Mouse (Mus musculus): ENCODE measurements at regions not wholly inside any gene's neighbourhood (a gene's known extent, or its start where the extent isn't known, plus 50 kb on each side); places are given as distances from the start of the nearest gene placed in this dataset.
"Not testable (repeated sequence)": the region's sequence is repeated elsewhere in the genome, so short reads cannot be mapped to it uniquely, and the experiment has no call there.

DNA sequence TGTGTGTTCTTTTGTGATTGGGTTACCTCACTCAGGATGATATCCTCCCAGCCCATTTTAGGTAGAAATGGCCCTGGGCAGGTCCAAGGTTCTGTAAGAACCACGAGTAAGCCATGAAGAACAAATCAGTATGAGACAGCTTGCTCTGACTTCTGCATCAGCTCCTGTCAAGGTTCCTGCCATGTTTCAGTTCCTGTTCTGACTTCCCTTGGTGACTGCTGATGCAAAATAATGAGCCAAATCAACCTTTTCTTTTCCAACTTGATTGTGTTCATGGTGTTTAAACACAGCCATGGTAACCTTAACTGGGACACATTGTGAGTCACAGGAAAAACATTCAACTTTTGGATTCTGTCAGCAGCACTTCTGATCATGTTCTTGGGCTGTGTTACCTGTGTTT lies 667.4 kb upstream of the Igfbp7 start:
- no peak for DNase-seq (ENCODE audit: low read depth)

- no peak for DNase-seq (ENCODE audit: low read depth)
Measured at GRCm38 (mm10) chr5:78032554-78033250, 624.9 kb upstream of the Igfbp7 start.

DNA sequence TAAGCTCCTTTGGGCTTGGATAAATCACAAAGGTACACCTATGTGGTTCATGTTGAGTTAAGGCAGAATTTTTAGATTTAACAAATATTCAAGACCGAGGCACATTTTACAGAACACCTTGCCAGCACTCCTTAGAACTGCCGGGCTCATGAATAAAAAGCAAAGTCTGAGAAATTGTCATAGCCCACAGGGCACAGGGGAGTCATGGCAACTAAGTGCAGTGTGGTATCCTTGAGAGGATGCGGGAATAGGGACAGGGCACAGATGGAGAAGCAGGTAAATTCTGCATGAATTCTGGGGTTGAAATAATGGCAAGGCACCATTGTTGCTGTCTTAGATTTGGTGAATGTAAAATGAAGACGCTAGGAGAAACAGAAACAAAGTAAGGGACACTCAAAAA lies 609.7 kb upstream of the Igfbp7 start:
- DNase-seq (ENCODE audit: low read depth), result no peak

- DNase-seq (ENCODE audit: low read depth), result no peak
Measured at GRCm38 (mm10) chr5:77986449-77987047, 578.7 kb upstream of the Igfbp7 start.

DNA sequence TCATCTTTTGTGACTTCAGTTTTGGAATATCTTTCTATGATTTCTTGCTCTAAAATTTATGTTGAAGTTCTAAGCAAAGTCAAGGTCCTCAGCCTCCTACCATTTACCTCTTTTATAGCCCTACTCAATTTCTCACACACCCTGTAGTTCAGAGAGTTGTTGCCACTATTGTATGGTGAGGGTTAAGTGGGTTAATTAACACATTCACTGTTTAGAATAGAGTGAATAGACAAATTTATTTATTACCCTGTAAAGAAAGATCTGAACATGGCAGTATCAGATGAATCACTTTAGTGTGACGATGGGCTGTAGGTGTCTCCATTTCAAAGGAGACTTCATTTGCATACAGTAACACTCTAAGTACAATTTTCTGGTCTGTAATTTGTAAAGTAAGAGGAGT lies 577.4 kb upstream of the Igfbp7 start:
- no peak for DNase-seq (ENCODE audit: low read depth)

GRCm38 (mm10) chr5:77940021-77940420 lies 532.2 kb upstream of the Igfbp7 start:
- DNase-seq (ENCODE audit: low read depth), result not testable (repeated sequence)

DNA sequence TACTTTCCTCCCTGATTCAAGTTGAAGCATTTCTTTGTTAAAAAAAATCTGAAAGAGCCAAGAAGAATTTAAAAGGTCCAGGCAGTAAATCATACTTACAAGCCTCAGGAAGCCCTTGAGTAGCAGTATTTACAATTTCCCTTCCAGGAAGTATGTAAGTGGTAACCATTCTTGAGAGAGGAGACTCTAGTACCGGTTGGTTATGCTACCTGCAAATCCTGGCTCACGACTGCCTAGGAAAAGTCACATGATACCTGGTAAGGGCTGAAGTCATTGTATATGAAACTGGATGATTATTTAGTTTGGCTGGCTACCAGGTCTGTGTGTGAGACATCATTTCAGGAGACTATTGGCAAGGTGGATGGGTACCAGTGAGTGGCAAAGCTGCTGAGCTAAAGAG lies 524.0 kb upstream of the Igfbp7 start:
- no peak for DNase-seq (ENCODE audit: low read depth)

DNA sequence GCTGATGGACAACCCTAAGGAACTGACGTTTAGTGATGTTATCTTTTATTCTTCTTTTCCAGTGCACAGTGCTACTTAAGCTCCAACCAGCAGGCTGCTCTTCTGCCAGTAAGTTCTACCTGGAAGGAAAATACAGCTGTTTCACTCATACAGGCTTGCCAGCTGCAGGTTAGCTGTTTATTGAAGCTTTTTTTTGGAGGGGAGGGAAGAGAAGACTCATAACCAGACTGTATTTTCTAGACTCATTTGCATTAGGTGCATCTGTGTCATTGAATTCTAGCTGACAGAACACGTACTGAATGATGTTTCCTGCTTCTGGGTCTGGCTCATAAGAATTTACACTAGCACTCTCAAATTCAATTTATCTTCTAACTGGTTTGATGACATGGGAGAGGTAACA lies 513.3 kb upstream of the Igfbp7 start:
- no peak for DNase-seq (ENCODE audit: low read depth)

GRCm38 (mm10) chr5:77917086-77917676 lies 509.3 kb upstream of the Igfbp7 start:
- DNase-seq (ENCODE audit: low read depth), result no peak

GRCm38 (mm10) chr5:77916375-77916774 lies 508.5 kb upstream of the Igfbp7 start:
- no peak for DNase-seq (ENCODE audit: low read depth)

DNA sequence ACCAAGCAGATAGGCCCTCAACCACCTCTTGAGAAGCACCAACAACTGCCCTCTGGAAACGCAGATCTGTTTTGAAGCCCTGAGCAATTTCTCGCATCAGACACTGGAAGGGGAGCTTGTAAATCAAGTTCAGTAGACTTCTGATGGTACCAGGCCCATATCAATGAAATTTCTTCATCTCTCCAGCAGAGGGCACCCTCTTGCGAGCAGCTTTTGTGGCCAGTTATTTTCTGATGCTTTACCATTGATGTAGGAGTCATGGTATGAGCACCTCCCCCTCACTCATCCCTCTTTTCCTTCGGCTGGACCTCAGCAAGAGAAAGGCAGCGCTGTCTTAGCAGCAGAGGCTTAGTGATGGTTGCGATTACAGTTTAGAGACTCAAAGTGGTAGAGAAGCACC lies 501.4 kb upstream of the Igfbp7 start:
- no peak for DNase-seq (ENCODE audit: low read depth)

GRCm38 (mm10) chr5:77892024-77892423 lies 484.2 kb upstream of the Igfbp7 start:
- DNase-seq (ENCODE audit: low read depth), result not testable (repeated sequence)

DNA sequence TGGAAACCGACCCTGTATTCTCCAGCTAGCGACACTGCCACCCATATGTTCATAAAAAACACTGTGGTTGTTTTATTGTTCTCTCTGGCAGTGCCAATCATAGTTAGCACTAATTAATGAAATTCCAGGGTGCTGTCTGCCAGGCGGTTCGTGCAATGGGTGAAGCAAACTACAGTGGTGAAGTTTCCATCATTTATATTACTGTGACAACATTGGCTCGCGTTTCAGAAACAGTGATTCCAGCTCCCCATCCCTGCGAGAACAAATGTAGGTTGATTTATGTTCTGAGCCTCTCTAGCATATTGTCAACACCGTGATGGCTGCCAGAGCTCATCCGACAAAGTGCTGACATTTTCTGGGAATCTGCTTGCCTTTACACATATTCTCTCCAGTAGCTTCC lies 480.7 kb upstream of the Igfbp7 start:
- no peak for DNase-seq (ENCODE audit: low read depth)

- DNase-seq (ENCODE audit: low read depth), result no peak
Measured at GRCm38 (mm10) chr5:77871403-77871802, 463.6 kb upstream of the Igfbp7 start.

DNA sequence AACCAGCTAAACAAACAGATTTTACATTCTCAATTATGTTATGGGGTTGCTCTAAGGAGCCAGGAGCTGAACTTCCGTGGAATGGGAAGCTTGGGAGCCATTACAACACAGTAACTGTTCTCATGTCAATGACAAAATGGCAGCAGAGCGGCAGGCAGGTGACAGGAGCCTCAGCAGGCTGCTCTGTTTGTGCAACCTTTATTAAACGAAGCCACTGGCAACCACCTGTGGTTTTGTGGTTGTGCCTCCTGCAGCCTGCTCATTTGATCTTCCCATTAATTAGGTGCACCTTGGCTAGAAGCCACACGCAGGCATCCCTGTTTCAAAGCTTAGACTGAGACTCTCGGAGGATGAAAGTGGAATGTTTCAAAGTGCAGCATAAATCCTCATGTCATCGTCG lies 457.5 kb upstream of the Igfbp7 start:
- no peak for DNase-seq (ENCODE audit: low read depth)

DNA sequence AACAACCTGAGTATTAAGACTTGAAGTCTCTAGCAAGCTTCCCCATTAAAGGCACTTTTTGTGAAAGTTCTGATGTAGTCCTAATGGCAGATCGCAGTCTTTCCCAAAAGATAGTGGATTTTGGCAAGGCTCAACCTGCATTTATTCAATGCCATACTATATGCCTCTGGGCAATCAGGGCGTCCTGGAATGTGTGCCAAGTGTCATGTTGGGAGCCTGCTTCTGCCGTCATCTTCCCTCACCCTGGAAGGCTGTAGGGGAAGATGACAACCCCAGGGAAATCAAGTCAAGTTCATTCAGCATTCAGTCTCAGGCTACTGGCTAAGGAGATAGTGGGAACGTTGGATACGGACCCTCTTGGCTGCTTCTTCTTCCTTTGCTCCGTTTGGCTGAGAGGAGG lies 447.4 kb upstream of the Igfbp7 start:
- no peak for DNase-seq (ENCODE audit: low read depth)

DNA sequence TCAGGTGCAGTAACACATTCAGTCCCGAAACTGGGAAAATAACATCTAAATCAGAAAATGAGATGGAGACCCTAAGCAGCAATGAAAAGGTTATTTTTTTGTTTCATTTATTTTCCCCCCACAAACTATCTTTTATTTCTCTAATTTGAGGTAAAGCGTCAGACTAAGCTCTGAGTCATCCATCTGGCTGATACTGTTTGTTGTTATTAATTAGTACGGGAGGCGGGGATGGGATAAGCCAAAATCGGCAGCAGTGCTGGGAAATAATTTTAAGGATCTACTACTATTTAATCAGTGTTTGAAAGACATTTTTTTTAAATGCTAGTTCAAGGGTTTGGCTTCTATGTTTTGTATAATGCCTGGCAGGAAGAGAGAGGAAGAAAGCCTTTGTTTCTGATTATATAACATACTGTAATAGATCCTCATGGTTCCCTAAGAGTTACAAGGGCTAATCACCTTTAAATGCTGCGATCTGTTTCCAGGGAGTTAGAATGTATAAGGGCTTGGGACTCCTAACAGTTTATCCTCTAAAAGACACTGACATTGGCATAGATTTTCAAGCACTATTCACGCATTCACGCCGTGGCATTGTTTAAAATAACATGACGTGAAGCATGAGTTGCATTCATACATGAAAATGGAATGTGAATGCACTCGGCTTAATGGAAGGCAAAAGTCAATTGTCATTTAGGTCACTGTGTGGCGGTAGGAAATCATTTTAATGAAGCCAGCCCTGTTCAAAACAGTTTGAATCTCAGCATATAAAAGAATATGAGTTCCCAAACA lies 446.4 kb upstream of the Igfbp7 start:
- no peak for DNase-seq (ENCODE audit: low read depth)

DNA sequence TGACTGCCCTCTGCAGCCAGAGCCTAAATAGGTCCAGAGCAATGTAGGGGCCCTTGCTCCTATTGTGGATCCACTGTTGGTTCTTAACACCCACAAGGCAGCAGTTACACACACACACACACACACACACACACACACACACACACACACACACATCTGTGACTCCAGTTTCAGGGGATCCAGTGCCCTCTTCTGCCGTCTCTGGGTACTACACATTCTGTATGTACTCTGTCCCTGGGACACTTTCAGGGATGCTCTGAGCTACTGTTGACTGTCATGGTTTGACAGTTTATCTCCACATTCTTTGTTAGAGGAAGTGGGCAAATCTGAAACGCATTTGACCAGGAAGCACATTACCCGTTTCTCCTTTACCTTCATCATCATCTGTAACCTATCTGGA lies 443.8 kb upstream of the Igfbp7 start:
- no peak for DNase-seq (ENCODE audit: low read depth)

DNA sequence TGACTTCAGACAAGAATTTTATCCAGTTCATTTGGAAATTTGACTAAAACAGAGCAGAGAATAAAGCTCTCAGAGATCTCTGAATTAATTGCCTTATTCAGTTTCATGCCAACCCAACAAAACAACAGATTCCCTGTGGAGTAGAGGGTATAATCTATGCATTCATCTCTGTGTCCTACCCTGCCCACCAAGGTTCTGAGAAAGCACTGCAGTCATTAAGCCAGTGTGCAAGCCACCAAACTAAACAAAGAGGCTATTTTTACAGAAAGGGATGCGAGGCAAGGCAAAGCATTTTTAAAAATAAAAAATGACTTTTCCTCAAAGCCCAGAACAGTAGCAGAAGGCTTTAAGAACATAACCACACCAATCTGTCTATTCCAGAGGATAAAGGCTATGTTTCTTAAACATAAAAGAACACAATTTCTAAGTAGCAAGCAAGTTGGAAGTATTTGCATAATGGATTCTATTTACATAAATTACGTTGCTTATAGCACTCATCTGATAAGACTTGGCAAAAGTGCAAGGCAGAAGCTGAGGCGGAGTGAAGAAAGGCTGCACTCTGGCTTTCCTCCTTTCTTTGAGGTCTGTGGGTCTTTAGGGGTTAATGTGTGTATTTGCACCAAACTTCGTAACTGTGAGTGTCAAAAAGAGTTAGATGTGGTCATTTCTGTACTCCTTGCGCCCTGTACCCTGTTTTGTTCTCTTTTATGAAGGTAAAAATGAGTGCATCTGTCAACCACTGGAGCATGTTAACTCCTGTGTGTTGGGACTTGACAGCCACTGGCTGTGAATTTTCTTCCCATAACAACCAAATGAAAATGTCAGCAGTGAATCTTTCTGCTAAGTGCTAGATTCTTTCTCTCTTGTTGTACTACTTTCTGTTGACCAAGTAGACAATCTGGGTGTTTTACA lies 430.6 kb upstream of the Igfbp7 start:
- DNase-seq (ENCODE audit: low read depth), result no peak

GRCm38 (mm10) chr5:77827971-77828370 lies 420.1 kb upstream of the Igfbp7 start:
- no peak for DNase-seq (ENCODE audit: low read depth)

DNA sequence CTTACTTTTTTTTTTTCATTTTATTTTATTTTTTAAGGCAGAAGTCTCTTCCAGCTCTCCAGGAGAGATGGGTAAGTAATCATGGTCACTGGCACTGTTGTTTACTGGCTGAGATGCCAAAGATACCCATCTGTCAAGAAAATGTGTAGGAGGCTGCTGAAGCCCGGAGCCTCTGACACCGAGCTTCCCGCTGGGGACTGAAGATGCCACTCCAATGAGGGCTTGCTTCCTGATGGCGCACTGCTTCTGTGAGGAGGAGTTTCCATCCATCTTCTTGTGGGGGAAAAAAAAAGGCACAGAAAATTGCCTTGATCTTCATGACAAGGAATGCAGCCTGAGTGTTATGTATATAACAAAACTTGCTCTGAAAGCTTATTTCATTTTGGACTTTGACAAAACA lies 418.2 kb upstream of the Igfbp7 start:
- no peak for DNase-seq (ENCODE audit: low read depth)

Measured in gonadal fat pad, adult 2 months (tissue).